Mouse (Mus musculus): ENCODE data around the gene Coro2b.
"Not testable (repeated sequence)": the region's sequence is repeated elsewhere in the genome, so short reads cannot be mapped to it uniquely, and the experiment has no call there.

Coro2b gene

GRCm38 (mm10) chr9:62471541-62472189 is 65.2 kb downstream of the Coro2b start:
- DNase-seq (ENCODE audit: inconsistent ontology term) = no peak

DNA sequence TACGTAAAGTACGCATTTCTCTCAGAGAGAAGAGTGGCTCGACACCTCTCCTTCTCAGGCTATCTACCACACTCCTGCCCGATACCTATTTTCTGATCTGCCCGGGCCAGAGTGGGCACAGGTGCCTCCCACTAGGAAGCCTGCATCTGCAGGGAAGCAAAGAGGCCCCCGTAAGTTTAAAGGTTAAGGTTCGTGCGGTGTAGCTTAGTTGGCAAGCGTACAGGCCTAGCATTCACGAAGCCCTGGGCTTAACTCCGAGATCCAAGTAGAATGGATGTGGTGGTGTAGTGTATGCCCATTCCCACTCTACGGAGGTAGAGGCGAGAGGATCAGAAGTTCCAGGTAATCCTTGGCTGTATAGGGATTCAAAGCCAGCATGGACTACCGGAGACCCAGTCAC is 65.8 kb downstream of the Coro2b start:
- no peak for DNase-seq (ENCODE audit: inconsistent ontology term)

DNA sequence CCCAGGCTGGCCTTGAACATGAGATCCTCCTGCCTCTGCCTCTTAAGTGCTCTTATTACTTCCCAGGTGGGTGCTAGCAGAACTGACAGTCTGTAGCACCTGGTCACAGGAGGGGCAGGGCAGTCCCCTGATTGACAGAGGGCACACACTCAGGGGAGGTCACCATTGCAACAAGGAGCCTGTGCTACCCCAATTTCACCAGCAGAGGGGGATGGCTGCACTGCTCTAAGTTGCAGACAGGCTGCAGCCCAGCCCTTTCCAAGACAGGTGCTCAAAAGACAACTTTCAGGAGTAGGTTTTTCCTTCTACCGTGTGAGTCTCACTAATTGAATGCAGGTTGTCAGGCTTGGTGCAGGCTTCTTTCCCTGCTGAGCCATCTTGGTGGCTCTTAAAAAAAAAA is 66.4 kb downstream of the Coro2b start:
- peak; percentile 75 for DNase-seq (ENCODE audit: inconsistent ontology term)

GRCm38 (mm10) chr9:62469696-62470095 is 67.1 kb downstream of the Coro2b start:
- DNase-seq (ENCODE audit: inconsistent ontology term) = no peak

DNA sequence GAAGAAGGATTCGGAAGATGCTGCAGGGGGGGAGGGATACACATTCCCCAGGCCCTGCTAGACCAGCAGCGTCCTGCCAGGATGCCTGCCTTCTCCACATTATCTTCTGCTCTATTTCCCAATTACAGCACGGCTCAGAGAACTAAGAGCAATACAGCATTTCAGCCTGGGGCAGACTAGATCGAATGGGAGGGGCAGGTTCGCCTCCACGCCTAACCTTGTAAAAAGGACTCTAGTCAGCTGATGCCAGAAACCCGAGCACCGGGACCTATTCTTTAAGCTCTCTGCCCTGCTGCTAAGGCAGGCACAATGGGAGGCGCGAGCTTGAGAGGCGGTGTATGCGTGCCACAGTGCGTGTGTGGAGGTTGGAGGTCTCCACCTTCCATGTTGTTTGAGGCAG is 67.7 kb downstream of the Coro2b start:
- DNase-seq (ENCODE audit: inconsistent ontology term) = peak; percentile 98

DNA sequence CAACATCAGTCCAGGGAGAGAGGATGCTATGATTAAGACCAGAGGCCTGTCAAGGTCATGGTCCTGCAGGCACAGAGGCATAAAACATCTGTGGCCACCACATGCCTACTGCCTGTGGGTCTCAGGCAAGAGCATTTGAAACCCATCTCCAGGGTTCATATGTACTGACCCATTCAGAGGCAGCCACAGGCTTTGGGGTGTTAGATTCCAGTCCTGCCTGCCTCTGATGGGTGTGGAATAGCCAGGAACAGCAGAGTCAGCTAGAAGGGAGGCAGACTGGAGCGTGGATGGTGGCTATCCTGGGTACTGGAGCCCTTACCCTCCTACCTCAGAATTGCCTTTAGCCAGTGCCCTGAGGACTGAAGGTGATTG is 69.4 kb downstream of the Coro2b start:
- DNase-seq (ENCODE audit: inconsistent ontology term) = no peak

DNA sequence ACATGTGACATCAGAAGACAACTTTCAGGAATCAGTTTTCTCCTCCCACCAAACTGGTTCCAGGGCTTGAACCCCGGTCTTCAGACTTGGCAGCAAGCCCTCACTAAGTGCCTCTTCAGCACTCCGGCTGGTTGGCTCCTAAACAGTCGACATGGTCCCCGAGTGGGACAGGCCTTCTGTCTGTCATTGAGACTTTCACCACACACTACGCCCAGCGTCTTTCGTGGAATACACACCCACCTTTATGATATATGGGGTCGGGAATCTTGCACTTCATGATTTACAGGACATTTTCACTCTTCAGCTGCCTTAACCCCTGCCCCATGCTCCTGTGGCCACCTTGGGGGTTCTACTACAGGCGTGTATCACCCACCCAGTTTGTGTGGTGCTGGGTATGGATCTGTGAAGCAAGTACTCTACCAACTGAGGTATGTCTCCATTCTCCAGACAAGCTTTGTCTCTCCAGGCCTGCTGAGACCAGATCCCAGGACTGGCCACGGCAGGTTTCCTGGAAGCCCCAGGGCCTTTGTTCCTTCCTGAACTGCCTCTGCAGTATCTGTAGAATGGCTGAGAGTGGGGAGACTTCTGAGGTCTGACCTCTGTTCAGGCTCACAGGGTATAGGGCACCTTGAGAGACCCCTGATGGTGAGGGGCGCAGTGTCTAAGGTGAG is 70.0 kb downstream of the Coro2b start:
- no peak for DNase-seq (ENCODE audit: inconsistent ontology term)

- DNase-seq (ENCODE audit: inconsistent ontology term) = no peak
Measured at GRCm38 (mm10) chr9:62466053-62466452, 70.8 kb downstream of the Coro2b start.

GRCm38 (mm10) chr9:62464727-62465126 is 72.1 kb downstream of the Coro2b start:
- no peak for DNase-seq (ENCODE audit: inconsistent ontology term)

DNA sequence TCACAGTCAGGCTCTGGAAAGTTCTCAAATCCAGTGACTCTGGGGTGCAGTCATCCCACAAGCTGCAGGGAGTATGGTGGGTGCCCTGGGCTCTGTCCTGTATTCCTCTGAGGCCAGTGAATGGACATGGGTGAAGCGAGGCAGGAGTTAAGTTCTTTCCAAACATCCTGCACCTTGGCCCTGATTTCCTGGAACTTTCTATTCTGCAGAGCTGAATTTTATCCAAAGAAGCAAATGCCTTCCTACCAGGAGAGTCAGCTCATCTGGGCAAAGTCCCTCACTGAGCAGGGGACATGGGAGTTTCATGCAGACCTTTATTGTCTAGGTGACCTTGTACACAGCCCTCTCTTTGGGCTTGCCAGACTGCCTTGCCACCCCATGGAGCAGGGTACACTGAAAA is 75.1 kb downstream of the Coro2b start:
- DNase-seq (ENCODE audit: inconsistent ontology term) = no peak

DNA sequence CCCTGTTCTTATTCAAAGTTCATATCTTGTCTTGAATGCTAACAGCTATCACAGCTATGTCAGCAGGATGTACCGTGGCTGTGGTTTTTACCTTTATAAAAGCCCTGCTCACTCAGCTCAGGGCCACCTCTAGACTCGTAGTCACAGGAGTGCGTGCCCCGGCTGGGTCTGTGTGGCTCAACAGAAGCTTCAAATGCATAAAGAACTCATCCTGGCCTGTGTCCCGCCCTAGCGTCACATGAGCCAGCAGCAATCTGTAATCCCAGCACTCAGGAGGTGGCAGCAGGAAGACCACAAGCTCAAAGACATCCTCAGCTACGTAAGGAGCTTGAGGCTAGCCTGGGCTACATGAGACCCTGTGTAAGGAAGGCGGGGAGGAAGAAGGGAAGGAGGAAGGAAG is 75.7 kb downstream of the Coro2b start:
- peak; percentile 62 for DNase-seq (ENCODE audit: inconsistent ontology term)

- DNase-seq (ENCODE audit: inconsistent ontology term) = no peak
Measured at GRCm38 (mm10) chr9:62460086-62460485, 76.8 kb downstream of the Coro2b start.

DNA sequence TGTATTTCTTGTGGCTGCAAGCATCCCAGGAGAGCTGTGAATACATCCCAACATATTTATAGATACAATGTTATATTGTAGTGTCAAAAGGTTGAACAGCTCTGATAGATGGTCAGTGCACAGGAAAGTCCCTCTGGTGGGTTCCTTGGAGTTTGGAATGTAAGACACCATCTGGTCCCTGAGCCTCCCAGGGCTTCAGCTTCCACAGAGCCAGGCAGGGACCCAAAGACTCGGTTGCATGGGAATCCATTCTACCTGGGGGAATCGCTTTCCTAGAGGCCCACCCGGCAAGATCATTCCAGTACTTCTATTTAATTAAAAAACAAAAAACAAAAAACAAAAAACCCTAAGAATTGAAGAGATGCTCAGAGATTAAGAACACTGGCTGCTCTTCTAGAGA is 78.4 kb downstream of the Coro2b start:
- DNase-seq (ENCODE audit: inconsistent ontology term) = no peak

DNA sequence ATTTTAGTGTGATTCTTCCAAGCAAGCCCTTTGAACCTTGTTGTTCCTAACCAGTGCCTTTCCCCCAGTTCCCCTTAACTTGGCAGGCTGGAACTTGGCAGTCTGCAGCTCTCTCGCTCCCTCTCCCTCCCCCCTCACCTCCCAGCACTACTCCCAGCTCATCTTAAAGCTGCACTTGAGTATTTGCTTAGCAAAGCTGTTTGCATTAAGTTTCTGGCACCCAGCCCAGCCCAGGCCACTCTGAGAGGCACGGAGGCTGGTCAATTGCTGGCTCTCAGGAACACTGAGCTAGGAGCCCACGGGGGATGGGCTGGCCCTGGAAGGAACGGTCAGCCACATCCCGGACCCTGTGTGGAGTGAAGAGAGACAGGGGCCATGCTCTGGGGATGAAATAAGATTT is 80.8 kb downstream of the Coro2b start:
- peak; percentile 68 for DNase-seq (ENCODE audit: inconsistent ontology term)

DNA sequence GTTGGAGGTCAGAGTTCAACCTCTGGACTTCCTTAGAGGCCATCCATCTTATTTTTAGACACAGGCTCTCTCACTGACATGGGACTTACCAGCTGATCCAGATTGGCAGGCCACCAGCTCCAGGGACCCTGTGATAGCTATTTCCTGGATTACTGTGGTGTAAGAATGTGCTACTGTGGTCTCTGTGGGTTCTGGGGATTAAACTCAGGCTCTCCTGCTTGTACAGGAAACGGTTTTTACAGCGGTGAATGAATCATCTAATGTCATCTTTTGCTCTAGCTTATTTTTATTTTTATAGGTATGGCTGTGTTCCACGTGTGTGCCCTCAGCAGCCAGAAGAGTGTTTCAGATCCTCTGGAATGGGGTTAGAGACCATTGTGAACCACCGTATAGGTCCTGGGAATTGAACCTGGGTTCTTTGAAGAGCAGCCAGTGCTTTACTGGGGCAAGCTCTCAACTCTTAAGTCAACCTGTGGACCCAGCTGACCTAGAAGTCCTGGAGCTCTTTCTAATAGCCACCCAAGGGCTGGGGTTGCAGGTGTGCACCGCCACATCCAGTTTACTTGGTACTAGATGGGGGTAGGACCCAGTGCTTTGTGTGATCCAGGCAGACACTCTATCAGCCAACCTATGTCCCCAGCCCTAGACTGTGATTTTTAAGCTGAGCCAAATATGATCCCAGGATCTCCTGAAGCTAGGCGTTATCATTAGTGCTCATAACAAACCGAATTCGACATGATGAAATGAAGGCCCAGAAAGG is 81.5 kb downstream of the Coro2b start:
- peak; percentile 45 for DNase-seq (ENCODE audit: inconsistent ontology term)

DNA sequence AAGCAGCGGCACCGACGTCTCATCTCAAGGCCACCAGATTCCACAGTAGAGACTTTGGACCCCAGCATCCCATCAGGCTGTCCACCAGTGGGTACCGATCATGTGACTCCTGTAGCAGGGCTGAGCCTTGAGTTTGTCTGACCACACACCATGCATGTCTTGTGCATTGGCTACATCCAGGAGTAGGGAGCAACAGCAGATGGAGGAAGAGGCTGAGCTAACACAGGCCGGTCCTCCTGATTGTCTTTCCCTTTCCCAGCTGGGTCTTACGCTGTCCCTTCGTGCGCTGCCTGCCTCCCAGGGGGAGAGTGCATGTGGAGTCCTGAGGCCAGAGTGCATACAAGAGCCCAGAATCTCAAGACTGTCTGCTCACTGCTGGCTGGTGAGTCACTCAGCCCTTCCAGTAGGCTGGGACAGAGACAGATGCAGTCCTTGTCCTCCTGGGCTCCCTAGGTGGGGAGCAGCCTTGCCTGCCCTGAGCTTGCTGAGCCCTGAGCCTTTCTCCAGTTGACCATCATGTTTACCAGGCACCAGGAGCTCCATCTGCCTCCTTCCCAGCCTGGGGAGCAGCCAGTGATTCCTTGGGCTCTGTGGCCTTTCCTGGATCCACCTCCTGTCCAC is 84.4 kb downstream of the Coro2b start:
- peak; percentile 64 for DNase-seq (ENCODE audit: inconsistent ontology term)

GRCm38 (mm10) chr9:62451585-62452372 is 85.1 kb downstream of the Coro2b start:
- peak; percentile 81 for DNase-seq (ENCODE audit: inconsistent ontology term)

- no peak for DNase-seq (ENCODE audit: inconsistent ontology term)
Measured at GRCm38 (mm10) chr9:62450862-62451261, 86.0 kb downstream of the Coro2b start.

- no peak for DNase-seq (ENCODE audit: inconsistent ontology term)
Measured at GRCm38 (mm10) chr9:62450355-62450754, 86.5 kb downstream of the Coro2b start.

DNA sequence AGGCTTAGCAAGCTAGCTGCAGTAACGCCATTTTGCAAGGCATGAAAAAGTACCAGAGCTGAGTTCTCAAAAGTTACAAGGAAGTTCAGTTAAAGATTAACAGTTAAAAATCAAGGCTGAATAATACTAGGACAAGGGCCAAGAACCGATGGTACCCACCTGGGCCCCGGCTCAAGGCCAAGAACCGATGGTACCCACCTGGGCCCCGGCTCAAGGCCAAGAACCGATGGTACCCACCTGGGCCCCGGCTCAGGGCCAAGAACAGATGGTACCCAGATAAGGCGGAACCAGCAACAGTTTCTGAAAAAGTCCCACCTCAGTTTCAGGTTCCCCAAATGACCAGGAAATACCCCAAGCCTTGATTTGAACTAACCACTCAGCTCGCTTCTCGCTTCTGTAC is 89.5 kb downstream of the Coro2b start:
- not testable (repeated sequence) for DNase-seq (ENCODE audit: inconsistent ontology term)

DNA sequence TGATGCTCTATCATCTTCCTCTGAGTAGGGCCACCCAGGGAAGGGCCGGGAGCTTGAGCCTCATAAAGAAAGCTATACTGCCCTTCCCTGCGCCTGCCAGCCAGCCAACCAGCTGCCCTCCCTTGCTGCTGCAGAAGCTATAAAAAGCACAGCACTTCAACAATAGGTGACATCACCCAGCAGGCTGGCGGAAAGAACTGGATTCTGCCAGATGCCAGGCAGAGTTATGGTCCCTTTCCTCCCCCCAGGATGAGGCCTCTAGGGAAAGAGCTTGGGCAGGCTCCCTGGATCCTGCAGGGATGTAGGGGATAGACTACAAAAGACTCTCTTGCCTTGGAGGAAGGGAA is 98.1 kb downstream of the Coro2b start:
- DNase-seq (ENCODE audit: inconsistent ontology term) = peak; percentile 49

Measured in Muller cell, postnatal 12 days (primary cell).